Mouse (Mus musculus) lung, postnatal 36 days (tissue): ENCODE data around the gene Heatr5a.

Experiments used
- DNase-seq: peaks from one replicate; pipeline ENCODE4 v3.0.0; 2022; ENCODE audit warnings: mixed read lengths

Gene Heatr5a

DNA sequence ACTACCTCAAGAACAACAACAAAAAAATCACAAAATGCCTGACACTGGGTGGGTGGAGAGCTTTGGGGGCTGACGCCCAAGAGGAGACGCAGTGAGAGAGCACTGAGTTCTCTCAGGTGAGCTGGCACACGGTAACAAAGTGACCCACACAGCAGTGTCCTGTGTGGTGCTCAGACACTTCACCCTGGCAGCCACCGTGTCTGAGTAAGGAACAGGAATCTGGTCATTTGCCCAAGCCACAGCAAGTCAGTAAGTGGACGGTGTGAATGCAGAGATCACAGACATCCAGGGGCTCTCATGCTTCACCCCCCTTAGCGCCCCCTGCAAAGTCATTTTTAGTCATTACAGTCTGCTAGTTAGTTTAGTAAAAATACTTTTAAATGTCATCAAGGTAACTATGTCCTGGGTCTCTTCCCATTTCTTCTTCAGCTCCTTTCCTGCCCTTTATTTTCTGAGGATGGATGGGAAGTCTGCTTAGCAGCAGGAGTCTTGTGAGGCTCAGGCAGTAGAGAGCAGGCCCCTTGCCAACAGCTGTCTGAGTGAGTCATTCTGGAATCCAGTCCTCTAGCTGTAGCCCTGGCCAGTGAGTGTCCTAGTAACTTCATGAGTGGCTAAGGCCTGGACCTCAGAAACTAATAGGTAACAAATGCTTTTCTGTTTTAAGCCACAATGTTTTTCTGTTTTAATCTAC is 88.4 kb downstream of the Heatr5a start:
- peak; percentile 81 for DNase-seq

DNA sequence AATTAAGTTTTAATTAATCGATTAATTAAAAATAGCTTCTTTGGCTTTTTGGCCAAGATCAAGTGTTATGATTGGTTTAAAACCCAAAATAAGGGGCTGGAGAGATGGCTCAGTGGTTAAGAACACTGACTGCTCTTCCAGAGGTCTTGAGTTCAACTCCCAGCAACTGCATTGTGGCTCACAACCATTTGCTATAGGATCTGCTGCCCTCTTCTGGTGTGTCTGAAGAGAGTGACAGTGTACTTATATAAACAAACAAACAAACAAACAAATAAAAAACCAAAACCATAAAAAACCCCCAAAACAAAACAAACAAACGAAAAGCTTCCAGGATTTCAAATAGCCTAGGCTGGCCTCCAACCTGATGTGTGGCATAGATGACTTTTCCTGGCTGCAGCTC is 89.3 kb downstream of the Heatr5a start:
- DNase-seq, result no peak

- DNase-seq, result no peak
Measured at GRCm38 (mm10) chr12:51871446-51872144, 99.5 kb downstream of the Heatr5a start.

- DNase-seq, result no peak
Measured at GRCm38 (mm10) chr12:51869511-51869910, 101.6 kb downstream of the Heatr5a start.

- no peak for DNase-seq
Measured at GRCm38 (mm10) chr12:51867076-51867475, 104.0 kb downstream of the Heatr5a start.

- DNase-seq, result peak; percentile 77
Measured at GRCm38 (mm10) chr12:51866226-51866910, 104.8 kb downstream of the Heatr5a start.

DNA sequence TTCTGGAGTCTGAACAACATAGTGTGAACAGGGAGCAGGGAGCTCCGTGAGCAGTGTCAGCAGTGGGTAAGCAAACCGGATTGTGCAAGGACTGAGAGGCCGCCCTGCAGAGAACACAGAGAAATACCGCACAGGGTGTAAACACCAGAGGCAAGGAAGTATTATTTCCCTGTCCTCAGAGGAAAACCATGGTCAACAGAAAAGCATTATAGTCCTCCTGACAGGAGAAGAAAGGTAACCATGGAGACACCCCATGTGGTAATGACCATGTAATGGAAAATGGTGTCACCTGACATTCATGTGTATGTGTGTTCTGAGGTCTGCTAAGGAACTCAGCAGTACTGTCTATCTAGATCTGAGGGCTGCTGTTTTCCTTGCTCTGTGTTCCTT is 105.3 kb downstream of the Heatr5a start:
- DNase-seq, result peak; percentile 82

- DNase-seq, result peak; percentile 48
Measured at GRCm38 (mm10) chr12:51865061-51865789, 105.9 kb downstream of the Heatr5a start.

DNA sequence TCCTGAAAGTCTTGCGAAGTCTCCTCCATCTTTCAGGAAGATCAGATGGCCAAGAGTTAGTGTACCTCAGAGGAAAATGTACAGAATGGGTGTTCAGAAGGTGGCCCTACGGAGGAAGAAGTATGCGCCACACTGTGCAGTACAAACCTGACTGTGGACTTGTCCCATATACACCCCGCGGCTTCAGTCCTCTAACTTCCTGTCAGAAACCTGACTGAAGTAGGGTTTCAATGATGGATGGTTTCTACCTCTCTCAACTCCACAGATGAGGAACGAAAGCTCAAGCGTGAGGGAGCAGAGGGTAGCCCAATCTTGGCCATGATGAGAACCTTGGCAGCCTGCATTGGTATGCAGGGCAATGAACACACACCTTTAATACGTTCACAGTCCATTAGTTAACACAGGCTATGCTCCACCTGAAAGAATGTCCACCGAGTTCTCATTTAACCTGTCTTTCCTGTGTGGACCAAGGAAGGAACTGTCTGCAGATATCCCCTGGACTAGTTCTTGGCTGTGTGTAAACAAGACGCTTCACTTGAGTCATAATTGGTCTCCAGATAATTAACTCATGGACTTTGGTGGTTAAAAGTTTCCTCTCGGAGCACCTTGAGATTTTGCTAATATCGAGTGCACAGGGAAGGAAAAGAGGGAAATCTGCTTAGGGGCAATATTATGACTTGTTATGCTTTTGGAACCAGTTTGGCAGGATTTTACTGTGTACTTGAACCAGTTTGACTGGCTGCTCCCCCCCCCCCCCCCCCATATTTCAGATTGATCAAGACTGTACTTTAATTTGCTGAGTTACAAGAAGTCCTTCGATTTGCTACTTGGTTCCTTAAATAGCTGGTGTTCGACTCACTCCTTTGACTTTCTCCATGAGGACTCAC is 107.8 kb downstream of the Heatr5a start:
- DNase-seq, result no peak

GRCm38 (mm10) chr12:51858134-51859028 is 112.7 kb downstream of the Heatr5a start:
- DNase-seq, result no peak

- no peak for DNase-seq
Measured at GRCm38 (mm10) chr12:51856768-51857295, 114.3 kb downstream of the Heatr5a start.

DNA sequence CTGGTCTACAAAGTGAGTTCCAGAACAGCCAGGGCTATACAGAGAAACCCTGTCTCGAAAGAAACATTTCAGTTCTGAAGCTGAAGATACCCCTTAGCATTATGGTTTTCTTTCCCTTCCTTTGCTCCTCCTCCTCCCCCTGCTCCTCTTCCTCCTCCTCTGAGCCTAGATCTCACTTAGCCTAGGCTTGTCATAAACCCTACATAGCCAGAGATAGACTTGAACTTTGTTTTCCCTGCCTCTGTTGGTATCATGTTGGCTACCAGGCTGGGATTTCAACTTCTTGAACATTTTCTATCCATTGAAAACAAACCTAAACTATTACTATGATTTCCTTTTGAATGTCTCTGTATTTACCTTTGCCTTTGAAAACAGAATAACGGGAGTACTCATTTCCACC is 115.2 kb downstream of the Heatr5a start:
- no peak for DNase-seq

DNA sequence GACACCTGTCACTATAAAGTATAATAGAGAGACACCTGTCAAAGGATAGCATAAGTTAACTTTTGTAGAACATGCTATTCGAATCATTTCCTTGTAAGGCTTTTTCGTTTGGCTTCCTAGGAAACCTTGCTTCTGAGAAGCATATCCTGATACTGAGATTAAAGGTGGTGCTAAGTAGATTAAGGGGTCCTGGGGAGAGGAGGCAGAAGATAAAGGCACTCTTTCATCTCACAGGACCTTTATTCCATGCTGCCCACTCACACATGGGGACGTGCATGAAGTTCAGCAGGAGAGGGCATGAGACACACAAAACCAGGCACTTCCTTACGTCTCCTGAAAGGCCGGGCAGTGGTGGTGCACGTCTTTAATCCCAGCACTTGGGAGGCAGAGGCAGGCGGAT is 115.7 kb downstream of the Heatr5a start:
- no peak for DNase-seq

DNA sequence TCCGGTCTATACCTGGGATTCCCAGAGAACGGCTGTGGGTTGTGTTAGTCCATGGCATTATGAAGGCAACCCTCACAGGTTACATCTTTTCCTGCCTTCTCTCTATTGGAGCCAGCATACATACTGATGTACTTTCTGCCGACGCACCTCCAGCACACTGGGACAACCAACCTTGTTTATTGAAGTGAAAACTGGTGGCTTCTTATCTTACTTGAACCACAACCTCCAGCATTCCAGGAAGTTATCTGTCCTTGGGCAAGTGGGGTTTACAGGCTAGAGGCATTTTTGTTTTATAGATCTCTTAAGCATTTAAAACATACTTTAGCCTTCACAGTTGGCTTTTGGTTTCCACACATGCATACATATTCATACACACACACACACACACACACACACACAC is 119.5 kb downstream of the Heatr5a start:
- no peak for DNase-seq

- no peak for DNase-seq
Measured at GRCm38 (mm10) chr12:51851155-51851554, 120.0 kb downstream of the Heatr5a start.

DNA sequence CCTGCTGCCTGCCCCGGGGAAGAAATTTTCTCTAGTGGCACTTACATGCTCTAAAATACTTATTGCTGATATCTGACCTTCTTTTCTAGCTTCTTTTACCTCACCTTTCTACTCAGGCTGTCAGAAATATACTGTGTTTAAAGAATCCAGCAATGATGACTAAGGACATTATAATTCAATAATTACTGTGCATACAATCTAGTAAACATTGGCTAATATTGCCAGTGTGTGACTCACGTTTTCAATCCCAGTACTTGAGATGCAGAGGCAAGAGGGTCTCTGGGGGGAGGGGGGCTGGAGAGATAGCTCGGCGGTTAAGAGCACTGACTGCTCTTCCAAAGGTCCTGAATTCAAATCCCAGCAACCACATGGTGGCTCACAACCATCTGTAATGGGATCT is 120.8 kb downstream of the Heatr5a start:
- no peak for DNase-seq

- DNase-seq, result no peak
Measured at GRCm38 (mm10) chr12:51849902-51850301, 121.2 kb downstream of the Heatr5a start.

GRCm38 (mm10) chr12:51847953-51848680 is 123.0 kb downstream of the Heatr5a start:
- peak; percentile 80 for DNase-seq

- no peak for DNase-seq
Measured at GRCm38 (mm10) chr12:51845261-51845660, 125.9 kb downstream of the Heatr5a start.

DNA sequence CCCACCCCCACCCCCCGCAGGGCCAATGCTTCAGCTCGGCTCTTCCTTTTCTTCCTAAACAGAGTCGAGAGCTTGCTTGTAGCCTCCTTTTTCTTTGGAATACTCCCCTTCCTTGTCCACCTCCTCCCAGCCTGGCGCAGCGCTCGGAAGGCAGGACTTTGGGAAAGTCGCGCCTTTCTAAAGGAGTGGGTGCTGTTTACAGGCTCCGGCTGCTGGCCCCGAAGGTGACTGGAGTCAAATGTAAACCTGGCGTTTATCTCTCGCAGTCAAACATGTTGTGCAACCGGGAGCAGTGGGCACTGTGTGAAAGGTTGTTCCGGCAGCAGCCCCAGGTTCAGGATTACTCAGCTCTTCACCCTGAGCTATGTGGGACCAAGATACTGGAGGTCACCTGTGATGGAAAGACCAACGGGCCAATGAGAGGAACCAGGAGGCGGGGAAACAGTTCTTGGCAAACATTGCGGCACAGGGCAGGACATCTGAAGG is 126.3 kb downstream of the Heatr5a start:
- peak; percentile 99 for DNase-seq
